Mouse (Mus musculus) mouse trophoblast stem cell (cell line): Measurements from ENCODE around the gene Zfp672.

Experiments used
- in situ Hi-C, 2 experiments: fragments of 300-500 bp; cut with MseI, MboI; formaldehyde crosslinking; loops; 2 replicates in 1 of 2; 3 replicates in 1 of 2; pipeline ENCODE4 v1.15.1; 2025

The Zfp672 gene

DNA sequence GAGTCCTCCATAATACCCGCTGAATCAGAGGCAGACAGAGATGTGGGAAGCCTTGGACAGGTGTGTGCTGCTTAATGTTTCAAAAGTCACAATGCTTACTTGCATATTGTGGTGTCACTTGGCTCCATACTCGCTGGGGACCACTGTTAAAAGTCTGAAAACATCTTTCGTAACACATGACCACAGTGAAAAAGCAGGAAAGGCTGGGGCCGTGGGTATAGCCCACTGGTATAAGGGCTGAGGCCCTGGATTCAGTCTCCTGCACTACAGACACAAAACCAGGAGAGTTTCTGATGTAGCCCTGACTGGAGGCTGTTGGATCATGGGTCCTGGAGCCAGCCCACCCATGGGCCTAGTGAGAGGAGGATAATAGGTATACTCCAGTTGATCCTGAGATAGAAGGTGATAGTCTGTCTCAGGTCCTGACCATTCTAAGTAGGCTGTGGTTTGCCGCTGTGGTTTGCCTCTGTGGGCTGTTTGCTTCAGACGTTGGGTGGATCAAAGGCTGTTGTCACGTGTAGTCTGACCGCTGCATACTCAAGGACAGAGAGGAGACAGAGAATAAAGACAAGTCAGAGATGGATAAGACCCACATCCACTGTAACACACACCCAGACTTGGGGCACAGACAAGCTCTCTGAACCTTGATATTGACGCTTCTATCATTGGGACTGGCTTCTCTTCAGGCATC, 40.0 kb downstream of the Zfp672 start:
- in situ Hi-C loops, result loop anchor here in 1 of 2 experiments (5.0 kb wide), 1 partner anchor 33 kb away; no protein-coding TSS in a partner anchor

DNA sequence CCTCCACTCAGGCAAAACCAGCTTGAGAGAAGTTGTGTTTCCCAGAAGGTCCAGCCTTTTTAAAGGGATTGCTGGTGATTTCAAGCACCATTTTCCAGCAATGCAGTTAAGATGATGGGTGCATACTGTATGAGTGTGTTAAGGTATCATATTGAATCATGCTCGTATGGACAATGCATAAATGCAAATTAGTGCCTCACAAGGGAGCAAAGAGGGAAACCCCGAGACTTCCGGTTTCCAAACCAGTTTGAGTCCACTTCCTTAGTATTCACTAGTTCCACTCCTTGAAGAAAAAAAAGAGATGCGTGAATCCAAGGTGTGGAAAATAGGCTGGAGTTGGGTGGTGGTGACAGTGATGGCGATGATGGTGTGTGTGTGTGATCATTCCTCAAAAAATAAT, 47.6 kb downstream of the Zfp672 start:
- in situ Hi-C loops, result no loop called here

DNA sequence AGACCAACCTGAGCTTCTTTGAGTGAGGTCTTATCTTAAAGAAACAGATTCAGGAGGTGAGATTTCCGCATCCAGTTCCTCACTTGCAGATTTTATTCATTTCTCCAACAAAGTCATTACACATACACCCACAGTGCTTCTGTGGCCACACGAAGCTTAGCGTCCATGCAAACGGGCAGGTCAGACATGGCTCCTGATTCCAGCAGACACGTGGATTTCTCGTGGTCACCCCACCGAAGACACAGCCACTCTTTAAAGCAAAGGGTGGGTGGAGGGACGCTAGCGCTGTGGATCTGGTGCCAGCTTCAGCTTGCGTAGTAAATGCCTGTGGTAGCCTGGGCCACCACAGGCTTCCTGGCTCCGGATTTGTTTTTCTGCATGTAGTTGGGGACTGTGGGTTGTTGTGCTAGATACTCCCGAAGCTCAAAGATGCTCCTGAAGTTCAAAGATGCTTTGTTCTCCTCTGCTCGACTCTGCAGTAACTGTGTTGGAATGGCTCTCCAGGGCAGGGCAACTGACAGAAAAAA, 48.1 kb downstream of the Zfp672 start:
- in situ Hi-C loops, result no loop called here

DNA sequence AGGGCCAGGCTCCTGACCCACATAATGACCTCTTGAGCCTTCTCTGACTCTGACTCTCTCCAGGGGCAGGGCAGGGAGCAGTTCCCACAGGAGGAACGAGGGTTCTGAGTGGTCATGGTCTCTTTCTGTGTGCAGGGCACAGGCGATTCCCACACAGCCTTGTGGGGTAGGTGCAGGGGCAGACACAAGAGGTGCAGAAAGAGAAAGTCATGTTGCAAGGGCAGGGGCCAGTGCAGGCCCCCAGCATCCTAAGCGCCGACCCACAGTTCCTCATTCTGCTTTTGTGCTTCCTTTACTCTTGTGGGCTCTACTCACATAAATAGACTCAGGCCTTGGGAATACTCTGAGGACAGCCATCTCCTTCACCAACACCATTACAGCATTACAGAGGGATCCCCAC, 54.4 kb downstream of the Zfp672 start:
- in situ Hi-C loops, result no loop called here

DNA sequence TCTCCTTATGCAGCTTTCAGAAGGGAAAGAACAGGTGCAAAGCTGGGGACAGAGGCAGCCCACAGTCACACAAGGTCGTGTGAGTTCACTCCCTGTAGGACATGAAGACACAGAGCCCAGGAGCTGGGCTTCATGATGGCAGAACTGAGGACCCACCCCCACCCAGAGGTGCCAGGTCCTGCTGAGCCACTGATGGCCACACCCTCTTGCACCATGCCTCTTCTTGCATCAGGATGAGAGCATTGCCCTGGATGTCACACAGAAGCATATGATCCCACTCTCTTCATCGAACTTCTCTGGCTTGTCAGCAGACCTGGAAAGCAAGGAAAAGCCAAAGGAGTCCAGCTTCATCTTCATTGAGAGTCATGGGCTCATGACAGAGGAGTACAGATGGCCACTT, 55.6 kb downstream of the Zfp672 start, which contains the start of gene 4930438A08Rik:
Gene 4930438A08Rik (plus strand): TSS at position 228 of the 400 bp plus-strand sequence.
- in situ Hi-C loops, result no loop called here

DNA sequence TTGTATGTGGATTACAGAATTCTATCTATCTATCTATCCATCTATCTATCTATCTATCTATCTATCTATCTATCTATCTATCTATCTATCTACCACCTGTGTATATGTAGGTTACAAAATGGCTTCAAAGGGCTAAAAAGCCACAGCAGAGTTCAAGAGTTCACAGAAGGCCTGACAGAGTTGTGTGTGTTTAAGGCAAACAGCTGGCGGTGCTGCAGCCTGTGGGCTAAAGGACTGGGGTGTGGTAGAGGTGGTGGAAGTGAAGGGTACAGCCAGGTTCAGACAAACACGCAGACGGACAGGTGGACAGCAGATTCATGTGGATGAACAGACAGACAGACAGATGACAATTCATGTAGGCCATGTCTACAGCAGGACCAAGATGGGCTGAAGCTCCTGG, 61.9 kb downstream of the Zfp672 start:
- in situ Hi-C loops, result no loop called here
